Mouse (Mus musculus) NIH3T3 (cell line): ENCODE results near the gene Spr.
A peak's percentile ranks its signal among the peaks of the same experiment; 100 is the strongest.
"Not testable (repeated sequence)": the region's sequence is repeated elsewhere in the genome, so short reads cannot be mapped to it uniquely, and the experiment has no call there.

Experiments
- DNase-seq: peaks from one replicate; pipeline ENCODE4 v3.0.0-alpha.2; 2012; ENCODE audit warnings: low read depth

The Spr gene

GRCm38 (mm10) chr6:85137217-85138035 is at the start of gene Spr:
Gene Spr, minus strand, starts transcription at chr6:85137766.
- peak; percentile 98 for DNase-seq

DNA sequence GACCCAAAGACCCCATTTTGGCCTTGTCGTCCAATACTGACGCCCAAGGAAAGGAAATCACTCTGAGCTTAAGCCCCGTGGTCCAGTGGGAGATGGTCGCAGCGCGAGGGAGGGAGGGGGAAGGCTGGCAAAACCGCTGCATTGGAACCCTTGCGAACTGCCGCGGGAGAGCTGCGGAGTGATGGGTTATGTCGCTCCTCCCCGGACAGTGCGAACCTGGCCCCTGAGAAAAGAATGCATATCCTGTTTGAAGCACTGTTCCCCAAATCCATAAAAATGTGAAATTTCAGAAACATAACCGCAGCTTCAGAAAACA is 49.1 kb upstream of the Spr start:
- DNase-seq, result no peak

DNA sequence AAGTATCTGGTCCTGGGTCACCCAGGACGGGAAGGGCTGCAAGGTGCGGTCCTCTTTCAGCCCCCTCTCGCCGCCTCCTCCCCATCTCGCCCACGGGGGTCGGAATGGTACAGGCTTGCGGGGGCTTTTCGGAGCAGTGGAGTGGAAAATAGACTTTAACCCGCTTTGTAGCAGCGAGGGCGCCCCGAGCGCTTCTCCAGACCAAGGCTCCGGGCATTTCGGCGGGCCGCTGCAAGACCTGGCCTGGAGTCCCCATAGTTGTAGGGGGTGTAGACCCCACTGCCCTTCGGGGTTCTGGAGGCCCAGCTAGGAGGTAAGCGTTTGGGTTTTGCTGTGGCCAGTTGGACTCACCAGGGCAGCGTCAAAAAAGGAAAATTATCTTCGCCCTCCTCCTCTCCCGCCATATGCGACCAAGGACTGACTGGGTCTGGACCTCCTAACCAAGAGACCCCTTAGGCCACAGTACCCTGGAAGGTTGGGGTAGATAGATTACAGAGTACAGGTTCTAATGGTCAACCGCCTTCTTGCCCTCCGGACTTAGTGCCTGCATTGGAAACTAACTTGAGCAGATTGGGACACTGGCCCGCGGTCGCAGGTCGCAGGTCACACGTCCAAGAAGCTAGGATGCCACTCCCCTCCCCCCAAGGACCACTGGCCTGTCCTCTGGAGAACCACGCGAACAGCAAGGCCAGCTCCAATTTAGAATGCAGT is 48.6 kb upstream of the Spr start:
- no peak for DNase-seq

DNA sequence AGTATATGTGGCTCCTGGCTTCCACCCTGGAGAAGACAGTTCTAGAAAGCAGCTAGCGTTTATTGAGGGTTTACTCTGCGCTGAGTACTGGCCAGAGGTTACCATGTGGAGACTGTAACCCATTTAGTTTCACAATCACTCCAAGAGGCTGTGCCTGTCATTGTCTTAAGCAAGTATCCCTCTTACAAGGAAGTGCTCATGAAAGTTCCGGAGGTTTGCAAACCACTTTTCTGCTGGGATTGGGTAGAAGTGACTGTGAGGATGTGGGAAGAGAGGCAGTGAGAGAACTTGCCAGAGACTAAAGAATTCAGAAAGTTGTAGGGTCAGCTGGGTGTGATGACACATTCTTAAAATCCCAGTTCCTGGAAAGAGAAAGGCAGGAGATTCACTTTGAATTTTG is 46.4 kb upstream of the Spr start:
- no peak for DNase-seq

DNA sequence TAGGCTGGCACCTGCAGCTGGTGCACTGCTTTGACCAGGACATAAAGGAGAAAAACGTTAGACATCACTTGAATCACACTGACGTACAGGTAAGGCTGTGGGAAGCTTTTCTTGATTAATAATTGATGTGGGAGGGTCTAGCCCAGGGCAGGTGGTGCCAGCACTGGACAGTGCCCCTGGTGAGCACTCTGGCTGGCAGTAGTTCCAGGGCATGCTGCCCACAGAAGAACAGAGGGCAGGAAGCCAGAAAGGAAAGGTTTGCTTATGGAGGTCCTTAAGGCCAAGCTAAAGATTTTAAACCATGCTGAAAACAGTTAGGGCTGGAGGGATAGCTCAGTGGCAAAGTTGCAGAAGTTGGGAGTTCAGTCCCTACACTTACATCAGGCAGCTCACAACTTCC is 42.5 kb upstream of the Spr start:
- no peak for DNase-seq

DNA sequence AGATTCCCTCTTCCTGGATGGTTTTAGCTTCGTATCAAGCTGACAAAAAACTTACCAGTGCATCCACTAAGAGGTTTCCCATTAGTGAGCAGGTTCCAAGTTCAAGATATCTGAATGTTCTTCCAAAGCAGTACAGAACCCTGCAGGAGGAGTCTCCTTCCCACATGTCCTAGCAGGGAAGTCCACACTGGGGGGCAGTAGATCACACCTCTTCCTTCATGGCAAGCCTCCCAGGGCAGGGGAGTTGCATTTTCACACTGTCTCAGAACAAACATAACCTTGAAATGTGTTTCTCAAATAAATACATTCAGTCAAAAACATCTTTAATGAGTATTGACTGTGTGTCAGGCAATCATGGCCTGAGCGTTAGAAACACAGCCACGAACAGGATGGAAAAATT is 42.0 kb upstream of the Spr start:
- DNase-seq, result peak; percentile 58

GRCm38 (mm10) chr6:85165440-85165921 is 27.9 kb upstream of the Spr start:
- no peak for DNase-seq

DNA sequence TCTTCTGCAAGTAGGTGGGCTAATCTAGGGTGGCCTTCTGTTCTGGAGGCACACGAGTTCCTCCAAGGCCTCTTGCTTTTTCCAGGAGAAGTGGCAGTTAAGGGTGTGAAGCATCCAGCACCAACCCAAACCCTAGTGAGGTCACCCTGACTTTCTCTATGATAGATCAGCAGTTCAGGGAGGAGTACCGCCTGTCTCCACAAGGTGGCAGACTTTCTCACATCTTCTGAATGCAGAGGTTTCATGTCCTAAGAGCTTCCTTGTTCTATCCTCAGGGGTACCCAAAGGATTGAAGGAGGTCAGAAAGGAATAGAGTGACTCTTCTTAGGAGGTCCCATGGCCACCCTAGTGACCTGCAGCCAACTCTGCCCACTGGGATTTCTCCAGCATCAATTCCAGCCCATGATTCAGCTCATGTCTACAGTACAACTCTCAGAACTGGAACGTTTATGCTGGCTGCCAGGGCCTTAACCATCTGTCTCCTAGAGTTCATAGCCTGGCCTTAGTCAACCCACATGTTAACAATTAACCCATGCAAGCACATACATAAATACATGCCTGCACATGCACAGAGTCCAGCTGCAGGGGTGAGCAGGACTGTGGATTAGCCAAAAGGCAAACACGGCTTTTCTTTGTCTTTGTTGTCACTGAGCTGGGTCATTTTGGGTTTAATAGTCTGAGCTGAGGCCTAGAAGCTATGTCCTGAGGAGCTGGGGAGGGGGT is 22.8 kb upstream of the Spr start:
- peak; percentile 92 for DNase-seq

- DNase-seq, result peak; percentile 80
Observed at GRCm38 (mm10) chr6:85159092-85159760, 21.7 kb upstream of the Spr start.

DNA sequence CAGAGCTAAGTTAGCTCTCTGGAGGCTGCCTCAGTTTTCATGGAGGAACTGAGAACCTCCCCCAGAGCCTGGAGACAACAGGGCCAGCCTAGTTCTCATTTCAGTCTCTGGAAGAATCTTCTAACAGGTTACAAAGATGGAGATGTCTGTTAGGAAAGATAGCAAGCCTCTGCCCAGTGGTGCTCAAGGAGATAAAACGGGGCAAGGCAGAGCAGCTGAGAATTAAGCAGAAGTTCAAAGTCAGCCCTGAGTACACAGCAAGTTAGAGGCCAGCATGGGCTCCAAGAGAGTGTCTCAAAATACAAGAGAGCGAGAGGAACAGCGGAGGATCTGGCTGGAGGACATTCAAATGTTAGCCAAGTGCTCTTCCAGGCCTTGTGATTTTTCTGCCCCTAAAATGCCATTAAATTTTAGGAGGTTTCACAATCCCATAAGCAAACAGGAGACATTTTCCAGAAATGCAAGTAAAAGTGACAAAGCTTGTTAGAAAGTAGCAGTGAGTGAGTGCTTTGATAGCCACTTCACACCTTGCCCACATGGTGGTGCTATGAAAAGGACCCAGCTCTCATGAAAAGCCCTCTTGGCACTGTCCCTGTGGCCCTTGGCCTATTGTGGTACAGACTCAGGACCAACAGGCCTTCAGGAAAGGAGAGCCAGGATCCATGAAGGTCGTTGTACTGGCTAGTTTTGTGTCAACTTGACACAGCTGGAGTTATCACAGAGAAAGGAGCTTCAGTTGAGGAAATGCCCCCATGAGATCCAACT is 20.7 kb upstream of the Spr start:
- peak; percentile 48 for DNase-seq

DNA sequence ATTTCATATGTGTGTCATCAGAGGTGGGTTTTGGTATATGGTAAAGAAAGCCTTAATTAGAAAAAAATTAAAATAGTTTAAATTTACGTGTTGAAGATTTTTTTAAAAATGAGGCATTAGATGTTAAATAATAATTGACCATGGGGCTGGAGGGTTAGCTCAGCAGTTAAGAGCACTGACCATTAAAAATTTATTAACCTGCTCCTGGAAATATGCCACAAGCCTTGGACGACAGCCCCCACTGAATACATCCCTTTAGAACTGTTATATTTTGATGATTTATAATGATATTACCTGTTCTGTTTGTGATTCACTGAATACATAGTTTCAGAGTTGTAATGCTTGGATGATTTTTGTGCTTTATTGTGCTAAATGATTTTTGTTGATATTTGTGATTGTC is 19.0 kb upstream of the Spr start:
- DNase-seq, result not testable (repeated sequence)

DNA sequence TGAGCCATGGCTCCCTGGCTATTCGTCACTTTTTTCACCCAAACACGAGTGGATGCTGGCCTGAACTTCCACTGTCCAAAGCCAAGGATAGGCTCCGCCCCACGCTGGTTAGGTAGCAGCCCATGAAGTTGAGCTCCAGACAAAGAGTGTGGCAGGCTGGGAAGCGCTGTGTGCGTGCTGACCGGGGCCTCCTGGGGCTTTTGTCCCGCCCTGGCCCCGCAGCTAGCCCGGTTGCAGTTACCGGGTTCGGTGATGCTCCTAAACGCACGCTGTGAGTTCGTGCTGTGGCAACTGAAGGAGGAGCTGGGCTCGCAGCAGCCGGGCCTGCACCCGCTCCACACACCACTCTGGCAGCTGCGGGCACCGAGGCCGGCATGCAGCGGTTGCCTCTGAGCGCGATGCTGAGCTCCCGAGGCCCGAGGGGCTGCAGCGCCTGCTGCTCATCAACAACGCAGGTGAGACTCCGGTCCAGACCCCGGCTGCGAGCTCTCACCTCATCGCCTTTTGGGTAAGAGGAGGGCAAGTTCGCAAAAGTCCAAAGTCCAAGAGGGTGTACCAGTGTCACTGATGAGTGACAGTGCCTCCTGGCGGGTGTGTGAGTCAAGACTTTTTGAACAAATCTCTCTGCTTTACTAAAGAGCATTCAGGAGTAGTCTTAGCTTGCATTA is 17.4 kb upstream of the Spr start:
- peak; percentile 63 for DNase-seq

- DNase-seq, result peak; percentile 93
Observed at GRCm38 (mm10) chr6:85153970-85154540, 16.5 kb upstream of the Spr start.

DNA sequence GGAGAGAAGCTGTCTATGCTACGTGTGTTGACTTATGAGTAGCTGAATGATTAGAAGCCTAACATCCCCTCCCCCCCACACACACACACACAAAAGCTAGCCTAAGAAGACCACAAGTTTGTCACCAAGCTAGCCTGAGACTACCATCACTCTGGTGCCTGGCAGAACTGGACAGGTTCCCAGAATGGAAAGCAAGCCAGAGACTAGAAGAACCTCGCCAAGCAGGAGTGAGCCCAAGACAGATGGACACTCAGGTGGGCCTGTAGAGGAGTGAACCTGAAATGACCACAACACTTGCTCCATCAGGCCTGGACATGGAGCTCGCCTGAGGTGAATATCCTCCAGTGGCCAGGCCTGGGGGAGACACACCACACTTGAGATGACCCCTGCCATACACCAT is 12.8 kb upstream of the Spr start:
- DNase-seq, result no peak

DNA sequence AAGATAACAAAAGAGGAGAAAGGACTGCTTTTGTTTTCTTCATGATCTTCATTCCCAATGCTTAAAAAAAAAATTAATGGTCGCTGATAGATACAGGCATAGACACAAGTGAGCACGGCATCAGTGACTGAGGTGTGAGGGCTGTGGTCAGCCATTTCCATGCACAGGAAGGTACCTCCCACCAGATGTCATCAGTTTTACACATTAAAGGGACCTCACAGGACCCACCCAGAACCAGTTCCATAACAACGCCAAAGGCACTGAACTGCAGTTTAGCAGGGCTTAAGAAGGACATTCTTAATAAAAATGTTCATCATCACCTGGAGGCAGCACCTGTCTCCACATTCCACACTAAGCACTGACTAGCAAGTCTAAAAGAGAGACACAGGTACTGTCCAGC is 10.1 kb upstream of the Spr start:
- DNase-seq, result no peak

GRCm38 (mm10) chr6:85144466-85144865 is 6.9 kb upstream of the Spr start:
- no peak for DNase-seq

DNA sequence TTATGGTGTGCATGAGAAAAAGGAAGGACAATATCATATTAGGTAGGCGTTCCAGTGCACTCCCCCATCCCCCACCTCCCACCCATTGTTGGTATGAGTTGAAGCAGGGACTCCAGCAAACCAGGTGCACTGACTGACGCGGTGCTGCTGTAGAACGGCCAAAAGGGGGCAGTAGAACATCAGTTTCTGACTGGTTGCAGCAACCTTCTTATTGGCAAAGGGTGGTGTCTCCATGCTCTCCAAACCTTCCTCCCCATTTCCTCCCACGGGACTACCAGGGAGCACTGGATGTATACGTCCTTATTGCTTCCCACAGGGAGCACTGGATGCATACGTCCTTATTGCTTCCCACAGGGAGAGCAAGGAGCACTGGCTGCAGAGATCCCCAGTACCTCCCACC is 3.4 kb upstream of the Spr start:
- DNase-seq, result peak; percentile 84

GRCm38 (mm10) chr6:85139534-85139933 is 2.0 kb upstream of the Spr start:
- DNase-seq, result no peak

- not testable (repeated sequence) for DNase-seq
Observed at GRCm38 (mm10) chr6:85136784-85137183, 782 bp downstream of the Spr start.

DNA sequence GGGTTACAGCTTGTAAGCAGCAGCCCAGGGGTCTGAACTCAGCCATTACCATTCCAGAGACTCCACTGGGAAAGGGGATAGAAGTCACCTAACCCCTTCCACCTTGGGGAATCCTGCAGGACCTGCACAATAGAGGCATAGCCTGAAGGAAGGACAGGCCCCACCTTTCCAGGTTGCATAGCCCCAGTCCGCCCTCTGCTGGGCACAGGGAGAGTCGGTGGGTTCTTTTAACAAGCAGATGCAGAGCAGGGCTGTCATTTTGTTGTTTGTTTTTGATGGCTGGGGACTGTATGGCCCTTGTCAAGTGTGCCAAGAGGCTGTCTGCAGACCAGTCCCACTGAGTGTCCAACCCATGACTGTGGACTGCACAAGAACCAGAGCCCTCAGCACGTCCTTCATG is 4.8 kb downstream of the Spr start:
- peak; percentile 57 for DNase-seq

DNA sequence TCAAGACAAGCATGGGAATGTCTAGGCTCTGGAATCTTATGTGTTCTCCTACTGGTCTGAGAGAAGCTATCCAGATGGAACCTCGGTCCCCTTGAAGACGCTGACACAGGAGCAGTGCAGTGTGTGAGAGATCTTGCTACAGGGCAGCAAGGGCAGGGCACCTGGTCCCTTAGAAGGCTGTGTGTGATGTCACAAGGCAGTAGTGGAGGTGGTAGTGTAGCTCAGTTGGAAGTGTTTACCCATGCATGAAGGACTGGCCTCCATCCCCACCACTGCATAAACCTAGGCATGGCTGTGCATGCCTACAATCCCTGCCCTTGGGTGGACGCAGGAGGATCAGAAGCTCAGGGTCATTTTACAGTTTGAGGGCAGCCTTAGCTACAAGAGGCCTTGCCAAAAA is 5.3 kb downstream of the Spr start:
- not testable (repeated sequence) for DNase-seq
